Mouse (Mus musculus) stomach, postnatal 0 days (tissue): ENCODE results near the gene Zfp367. TPM values are rescaled to one million over a fixed set of nuclear protein-coding genes. Genes with fewer than 3 reads are reported as not detected.

Experiments used
- ATAC-seq: fragments of 200-750 bp; cut with Nextera tagmentation; 2 replicates; pipeline ENCODE4 v1.8.0; 2017; ENCODE audit not compliant: low FRiP score, low TSS enrichment
- DNase-seq: peaks from one replicate; pipeline ENCODE4 v3.0.0-alpha.2; 2016; ENCODE audit warnings: low spot score
- H3K27ac ChIP-seq: fragments of 300-500 bp; sonication (generic); replicated peaks from 2 replicates; pipeline ENCODE4 v1.5.1; 2014; ENCODE audit warnings: mild to moderate bottlenecking, control low read depth
- H3K27me3 ChIP-seq: fragments of 300-500 bp; sonication (generic); 2 replicates; pipeline ENCODE4 v1.6.1; 2014; ENCODE audit warnings: low read length; ENCODE audit not compliant: control insufficient read depth, insufficient read depth
- H3K36me3 ChIP-seq: fragments of 300-500 bp; sonication (generic); 2 replicates; pipeline ENCODE4 v1.6.1; 2014; ENCODE audit warnings: low read length, mixed read lengths; ENCODE audit not compliant: control insufficient read depth, insufficient read depth
- H3K4me1 ChIP-seq: fragments of 300-500 bp; sonication (generic); replicated peaks from 2 replicates; pipeline ENCODE4 v1.6.1; 2014; ENCODE audit warnings: antibody characterized with exemption; ENCODE audit not compliant: control insufficient read depth, insufficient read depth
- H3K4me2 ChIP-seq: fragments of 300-500 bp; sonication (generic); replicated peaks from 2 replicates; pipeline ENCODE4 v1.6.1; 2014; ENCODE audit warnings: low read depth, mild to moderate bottlenecking, control low read depth, moderate library complexity
- H3K4me3 ChIP-seq: fragments of 300-500 bp; sonication (generic); 2 replicates; pipeline ENCODE4 v1.5.1; 2014; ENCODE audit warnings: low read depth, low read length, control low read depth
- H3K9ac ChIP-seq: fragments of 300-500 bp; sonication (generic); 2 replicates; pipeline ENCODE4 v1.6.1; 2014; ENCODE audit warnings: mild to moderate bottlenecking, low read length, control low read depth, mixed read lengths
- H3K9me3 ChIP-seq: fragments of 300-500 bp; sonication (generic); 2 replicates; pipeline ENCODE4 v1.6.1; 2016; ENCODE audit warnings: low read length; ENCODE audit not compliant: control insufficient read depth
- CTCF ChIP-seq: IDR thresholded peaks from 2 replicates; pipeline ENCODE4 v1.5.1; 2016; ENCODE audit warnings: antibody characterized with exemption, low read depth, mild to moderate bottlenecking, moderate library complexity
- EP300 ChIP-seq: optimal IDR thresholded peaks from 2 replicates; pipeline ENCODE3; 2016; ENCODE audit warnings: antibody characterized with exemption
- WGBS: fragments of 180-500 bp; shearing (Covaris S2); extraction: QIAGEN DNeasy Blood & Tissue Kit; methylation state at CpG from one replicate; pipeline ENCODE4 v1.1.7; 2014; 5-methylcytosine and 5-hydroxymethylcytosine counted together
- polyA plus RNA-seq: library from polyadenylated mRNA; unstranded; fragments of >200 nt; fragmentation: Nextera tagmentation; extraction: Ambion mirVana; gene quantifications from 2 replicates; pipeline ENCODE4 v1.2.1, GENCODE M21; 2015

The Zfp367 gene
- polyA plus RNA-seq, 1 experiment from 2014 or later = 10.9 TPM

GRCm38 (mm10) chr13:64093341-64093740, 59.7 kb downstream of the Zfp367 start:
- Histone ChIP-seq H3K36me3 (no peaks in the 10 kb centered on the region), H3K4me3 (no peak overlapping the region), H3K9ac (no peak overlapping the region), H3K27ac (no peak overlapping the region), H3K4me2 (no peak overlapping the region), H3K4me1 (no peaks in the 10 kb centered on the region), H3K27me3 (no peaks in the 10 kb centered on the region), H3K9me3 (no peaks in the 10 kb centered on the region)
- DNase-seq = peak; percentile 76
- no peak for ATAC-seq
- TF ChIP-seq EP300 = no peak
- peak; percentile 93 for TF ChIP-seq CTCF
- 0% methylated on average over 1 of the region's 1 CpGs for WGBS

DNA sequence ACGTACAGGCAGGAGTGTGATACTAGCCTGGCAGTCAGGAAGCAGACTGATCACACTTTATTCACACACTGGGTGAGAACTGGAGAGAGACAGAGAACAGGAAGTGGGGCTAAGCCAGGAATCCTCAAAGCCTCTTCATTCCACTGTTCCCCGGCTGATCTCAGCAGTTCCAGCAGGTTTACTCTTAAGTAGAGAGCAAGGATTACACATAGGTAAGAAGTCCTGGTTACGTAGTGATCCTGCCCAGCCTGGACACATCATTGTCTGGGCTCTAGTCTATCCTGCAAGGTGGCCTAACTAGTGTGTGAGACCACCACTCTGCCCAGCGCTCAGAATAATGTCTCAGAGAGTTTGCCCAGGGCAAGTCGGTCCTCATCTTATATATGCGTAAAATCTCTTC, 60.2 kb downstream of the Zfp367 start:
- 60% methylated on average over 6 of the region's 6 CpGs for WGBS
- ATAC-seq = no peak

GRCm38 (mm10) chr13:64092141-64092540, 60.9 kb downstream of the Zfp367 start:
- no peak overlapping the region for H3K27ac ChIP-seq
- no peak for TF ChIP-seq CTCF
- TF ChIP-seq EP300 = no peak
- 69% methylated on average over 3 of the region's 3 CpGs for WGBS

More for the DNA sequence above, 60.2 kb downstream of the Zfp367 start:
- TF ChIP-seq CTCF (no peak), EP300 (no peak)
- H3K4me1 ChIP-seq = no peaks in the 10 kb centered on the region
- H3K9me3 ChIP-seq = no peaks in the 10 kb centered on the region
- no peak overlapping the region for H3K27ac ChIP-seq
- no peak overlapping the region for H3K4me2 ChIP-seq
- no peaks in the 10 kb centered on the region for H3K27me3 ChIP-seq
- no peaks in the 10 kb centered on the region for H3K36me3 ChIP-seq
- H3K4me3 ChIP-seq = no peak overlapping the region
- no peak overlapping the region for H3K9ac ChIP-seq
- no peak for DNase-seq

GRCm38 (mm10) chr13:64091006-64091405, 62.0 kb downstream of the Zfp367 start:
- DNase-seq (no peak), ATAC-seq (no peak)

More at GRCm38 (mm10) chr13:64092141-64092540, 60.9 kb downstream of the Zfp367 start:
- no peak for DNase-seq
- no peak overlapping the region for H3K4me2 ChIP-seq
- H3K4me3 ChIP-seq = no peak overlapping the region
- H3K9me3 ChIP-seq = no peaks in the 10 kb centered on the region
- no peaks in the 10 kb centered on the region for H3K36me3 ChIP-seq
- H3K27me3 ChIP-seq = no peaks in the 10 kb centered on the region
- ATAC-seq = no peak
- no peak overlapping the region for H3K9ac ChIP-seq
- H3K4me1 ChIP-seq = no peaks in the 10 kb centered on the region

GRCm38 (mm10) chr13:64090278-64090677, 62.7 kb downstream of the Zfp367 start:
- Histone ChIP-seq H3K4me3 (no peak overlapping the region), H3K27ac (no peak overlapping the region), H3K4me1 (no peaks in the 10 kb centered on the region), H3K9ac (no peak overlapping the region), H3K9me3 (no peaks in the 10 kb centered on the region), H3K27me3 (no peaks in the 10 kb centered on the region), H3K4me2 (no peak overlapping the region), H3K36me3 (no peaks in the 10 kb centered on the region)
- DNase-seq (no peak), ATAC-seq (0 out of 2 replicates have a peak, but pooled peaks have one; percentile 42)
- TF ChIP-seq EP300 (no peak), CTCF (no peak)
- WGBS = 53% methylated on average over 5 of the region's 5 CpGs

More at GRCm38 (mm10) chr13:64091006-64091405, 62.0 kb downstream of the Zfp367 start:
- H3K27ac ChIP-seq = no peak overlapping the region
- H3K4me2 ChIP-seq = no peak overlapping the region
- H3K9ac ChIP-seq = no peak overlapping the region
- no peaks in the 10 kb centered on the region for H3K4me1 ChIP-seq
- no peak for TF ChIP-seq CTCF
- H3K27me3 ChIP-seq = no peaks in the 10 kb centered on the region
- no peaks in the 10 kb centered on the region for H3K9me3 ChIP-seq
- no peak overlapping the region for H3K4me3 ChIP-seq
- WGBS = 70% methylated on average over 7 of the region's 7 CpGs
- H3K36me3 ChIP-seq = no peaks in the 10 kb centered on the region

DNA sequence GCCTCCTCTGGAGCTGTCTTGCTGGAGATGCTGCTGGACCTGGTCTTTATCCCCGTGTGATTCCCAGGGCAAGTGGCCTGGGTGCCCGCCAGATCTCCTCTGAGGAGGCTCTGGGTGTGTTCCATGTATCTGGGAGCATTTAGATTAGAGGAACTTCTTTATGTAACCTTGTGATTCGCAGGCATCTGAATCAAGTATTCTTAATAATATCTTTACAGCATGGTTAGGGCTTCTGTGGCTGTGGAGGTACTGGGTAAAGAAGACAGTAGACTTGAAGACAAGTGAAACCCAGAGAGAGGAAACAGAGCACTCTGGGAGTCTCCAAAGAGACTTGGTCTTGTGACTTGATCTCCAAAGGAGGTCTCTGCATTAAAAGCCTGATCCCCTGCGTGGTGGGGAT, 63.9 kb downstream of the Zfp367 start, which contains the start of gene Hsd17b3:
Gene Hsd17b3, minus strand, starts transcription at position 101 of the 400 bp plus-strand sequence.
- Histone ChIP-seq H3K4me1 (no peaks in the 10 kb centered on the region), H3K4me3 (no peak within 1 kb of the TSS), H3K27me3 (no peaks in the 10 kb centered on the region), H3K27ac (no peak within 1 kb of the TSS), H3K9me3 (no peaks in the 10 kb centered on the region), H3K36me3 (no peaks in the 10 kb centered on the region), H3K9ac (no peak within 1 kb of the TSS), H3K4me2 (no peak within 1 kb of the TSS)
- TF ChIP-seq EP300 (no peak), CTCF (no peak)
- DNase-seq = no peak
- no peak for ATAC-seq
- 79% methylated on average over 4 of the region's 4 CpGs for WGBS
